Mouse (Mus musculus) frontal cortex, postnatal 25 days (tissue): ENCODE data around the gene Tex21.
"Not testable (repeated sequence)": the region's sequence is repeated elsewhere in the genome, so short reads cannot be mapped to it uniquely, and the experiment has no call there.

Source experiments
- DNase-seq, 2 experiments: peaks; one replicate each; pipeline ENCODE4 v3.0.0; 2022; ENCODE audit warnings: low spot score in 2 of 2

The Tex21 gene

DNA sequence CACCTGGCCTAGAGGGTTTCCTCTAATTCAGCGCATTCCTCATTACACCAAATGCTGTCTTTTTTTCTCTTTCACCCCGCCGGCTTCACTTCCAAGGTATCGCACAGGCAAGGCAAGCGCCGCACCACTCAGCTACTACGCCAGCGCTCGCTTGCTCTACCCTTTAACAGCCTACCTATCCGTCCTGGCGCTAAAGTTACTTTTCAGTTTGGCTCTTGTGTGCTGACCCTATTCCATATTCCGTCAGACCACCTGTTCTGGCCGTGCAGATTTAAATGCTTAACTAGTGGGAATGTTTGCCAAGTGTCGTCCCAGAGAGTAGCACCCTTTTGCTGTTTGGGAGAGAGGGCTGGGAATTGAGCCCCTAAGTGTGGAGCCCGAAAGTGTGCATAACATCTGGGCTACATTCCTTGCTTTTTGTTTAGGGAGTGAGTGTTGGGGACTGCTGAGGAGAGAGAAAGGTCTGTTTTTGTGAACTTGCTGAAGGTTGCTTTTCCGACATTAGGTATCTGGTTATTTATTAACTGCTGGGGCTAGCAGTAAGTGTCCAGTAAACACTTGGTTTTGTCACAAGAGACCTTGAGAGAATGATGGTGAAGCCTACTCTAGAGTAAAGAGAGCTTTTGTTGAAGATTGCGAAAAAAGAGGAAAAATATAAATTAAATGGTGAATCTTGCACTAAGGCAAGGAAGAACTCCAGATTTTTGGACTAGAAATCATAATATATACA lies 9.7 kb upstream of the Tex21 start:
- DNase-seq = no peak

GRCm38 (mm10) chr12:76255499-76255875 lies 8.9 kb upstream of the Tex21 start:
- DNase-seq = no peak

DNA sequence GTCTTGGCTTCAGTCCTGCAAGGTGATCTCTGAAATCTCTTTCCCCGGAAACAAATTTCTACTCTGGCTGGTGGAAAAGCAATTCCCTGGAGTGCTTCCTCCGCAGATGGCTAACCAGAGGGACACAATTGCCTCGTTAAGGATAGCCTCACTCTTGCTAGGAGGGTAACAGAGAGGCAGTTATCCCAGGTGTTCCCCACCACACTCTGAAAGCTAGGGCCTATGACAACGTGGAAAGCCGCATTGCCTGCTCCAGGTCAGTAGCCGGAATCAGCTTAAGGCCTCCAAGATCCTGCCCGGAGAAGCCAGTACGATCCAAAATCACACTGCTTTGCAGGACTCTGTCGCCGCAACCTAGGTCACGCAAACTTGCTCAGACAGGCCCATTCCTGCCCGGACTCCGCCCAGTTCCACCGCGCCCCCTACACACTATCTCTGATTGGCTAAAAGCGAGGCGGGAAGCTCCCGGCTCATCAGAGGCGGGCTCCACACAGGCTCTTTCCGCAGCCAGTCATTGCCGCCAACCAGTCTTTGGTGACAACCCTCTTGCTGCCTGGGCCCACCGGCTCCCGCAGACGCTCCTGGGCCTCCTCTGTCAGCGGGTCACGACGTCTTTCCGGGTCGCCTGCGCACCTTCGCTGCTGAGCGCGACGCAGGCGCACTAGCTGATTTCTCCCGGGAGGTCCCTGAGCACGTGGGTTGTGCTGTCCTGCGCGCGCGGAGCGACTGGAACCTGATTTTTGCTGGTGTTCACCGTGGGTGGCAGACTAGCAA lies 8.4 kb upstream of the Tex21 start, which contains the start of gene Mthfd1:
Gene Mthfd1, plus strand, starts transcription at position 574 of the 774 bp plus-strand sequence.
- DNase-seq = peak; percentile 89 to 90

- DNase-seq = no peak
Measured at GRCm38 (mm10) chr12:76253991-76254390, 7.4 kb upstream of the Tex21 start.

DNA sequence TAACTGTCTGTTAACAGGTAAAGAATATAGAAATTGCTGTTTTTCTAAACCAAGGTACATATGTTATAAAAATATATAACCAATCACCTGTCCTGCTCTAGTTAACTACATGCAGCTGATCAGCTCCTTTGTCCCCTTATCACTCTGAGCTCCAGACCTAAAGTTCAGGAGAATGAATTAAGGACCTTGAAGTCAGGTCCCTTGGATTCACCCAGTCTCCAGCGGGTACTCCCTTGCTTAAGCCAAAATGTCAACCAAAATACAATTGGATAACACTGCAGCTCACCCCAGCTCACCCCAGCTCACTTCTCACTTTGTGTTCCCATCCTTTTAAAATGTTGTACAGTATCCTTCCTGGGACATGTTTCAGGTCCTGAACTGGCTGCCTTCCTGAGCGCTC lies 7.0 kb upstream of the Tex21 start:
- DNase-seq = no peak

- no peak for DNase-seq
Measured at GRCm38 (mm10) chr12:76253090-76253489, 6.5 kb upstream of the Tex21 start.

DNA sequence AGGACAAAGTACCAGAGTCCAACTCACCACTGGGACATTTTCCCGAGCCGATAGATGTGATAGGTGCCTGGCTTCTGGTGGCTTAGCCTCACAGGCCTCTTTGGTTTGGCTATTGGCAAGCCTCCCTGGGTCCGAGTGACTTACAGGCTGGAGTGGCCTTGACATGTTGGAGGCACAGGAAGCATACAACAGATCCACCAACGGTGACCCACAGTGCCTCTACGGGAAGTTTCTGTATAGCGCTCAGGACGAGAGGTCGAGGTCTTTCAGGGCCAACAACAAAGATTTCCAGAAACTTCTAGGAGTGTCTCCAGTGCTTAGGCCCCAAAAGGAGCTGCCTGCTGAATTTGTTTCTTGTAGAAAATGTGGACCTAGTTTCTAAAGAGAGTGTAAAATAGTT lies 1.6 kb downstream of the Tex21 start:
- DNase-seq = no peak

DNA sequence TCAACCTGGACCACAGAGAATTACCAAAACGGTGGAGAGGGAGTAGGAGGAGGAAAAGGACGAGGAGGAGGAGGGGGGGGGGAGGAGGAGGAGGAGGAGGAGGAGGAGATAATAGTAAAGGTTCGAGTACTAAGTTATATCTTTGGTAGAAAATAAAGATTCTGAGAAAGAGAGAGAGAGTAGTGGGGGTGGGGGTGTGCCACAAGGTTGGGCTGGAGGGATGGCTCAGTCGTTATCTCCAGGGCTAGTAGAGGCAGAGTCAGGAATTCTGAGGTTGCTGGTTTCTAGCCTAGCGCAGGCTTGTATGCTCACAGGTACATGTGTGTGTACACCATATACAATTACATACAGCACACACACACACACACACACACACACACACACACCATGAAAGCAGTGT lies 4.7 kb downstream of the Tex21 start:
- DNase-seq = no peak

GRCm38 (mm10) chr12:76241084-76241483 lies 5.5 kb downstream of the Tex21 start:
- DNase-seq = no peak

GRCm38 (mm10) chr12:76240670-76241069 lies 5.9 kb downstream of the Tex21 start:
- no peak for DNase-seq

- no peak for DNase-seq
Measured at GRCm38 (mm10) chr12:76239839-76240571, 6.5 kb downstream of the Tex21 start.

DNA sequence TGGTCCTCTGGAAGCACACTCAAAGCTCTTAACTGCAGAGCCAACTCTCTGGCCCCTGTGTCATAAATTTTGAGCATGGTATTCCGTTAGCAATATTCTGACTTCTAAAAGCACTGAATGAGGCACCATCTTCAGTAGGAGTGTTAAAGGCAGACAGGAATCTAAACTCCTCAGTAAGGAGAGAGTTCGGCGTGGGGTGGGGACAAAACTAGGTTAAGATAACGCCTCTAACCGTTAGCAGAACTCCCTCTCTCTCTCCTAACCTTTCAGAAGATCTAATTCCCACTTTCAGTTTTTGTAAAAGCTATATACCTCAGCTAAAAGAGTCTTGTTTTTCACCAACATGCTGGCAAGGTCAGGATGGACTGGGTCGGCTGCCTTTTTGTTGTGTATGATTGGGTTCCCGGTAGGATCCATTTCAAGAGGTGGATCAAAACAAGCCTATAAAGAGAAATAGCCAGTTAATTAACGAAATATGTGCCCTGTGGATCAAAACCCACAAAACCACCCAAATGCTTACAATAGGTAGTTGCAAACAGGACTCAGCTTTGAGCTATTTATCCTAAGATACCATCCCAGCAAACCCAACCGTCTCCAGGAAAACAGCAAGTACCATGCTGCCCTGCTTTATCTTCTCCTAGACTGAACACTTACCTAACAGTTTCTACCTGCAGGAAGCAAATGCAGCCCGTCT lies 7.3 kb downstream of the Tex21 start:
- no peak for DNase-seq

DNA sequence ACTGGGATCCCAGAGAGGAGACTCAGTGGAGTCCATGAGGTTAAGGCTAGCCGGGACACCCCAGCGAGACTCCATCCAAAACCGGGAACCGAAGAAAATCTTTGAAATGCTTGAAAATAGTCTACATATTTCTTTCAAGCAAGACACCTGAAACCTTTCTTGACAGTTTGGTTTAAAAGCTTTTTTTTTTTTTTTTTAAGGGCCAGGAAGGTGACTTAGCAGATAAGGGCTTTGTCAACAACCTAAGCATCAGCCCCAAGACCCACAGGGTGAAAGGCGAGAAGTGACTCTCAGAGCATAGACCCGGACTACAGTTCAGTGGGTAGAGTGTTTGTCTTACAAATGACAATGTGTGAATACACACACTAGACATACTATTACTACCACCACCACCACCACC lies 11.3 kb downstream of the Tex21 start:
- DNase-seq = no peak

- DNase-seq = no peak
Measured at GRCm38 (mm10) chr12:76230644-76231043, 15.9 kb downstream of the Tex21 start.

GRCm38 (mm10) chr12:76222104-76222503 lies 24.4 kb downstream of the Tex21 start:
- DNase-seq = not testable (repeated sequence)

DNA sequence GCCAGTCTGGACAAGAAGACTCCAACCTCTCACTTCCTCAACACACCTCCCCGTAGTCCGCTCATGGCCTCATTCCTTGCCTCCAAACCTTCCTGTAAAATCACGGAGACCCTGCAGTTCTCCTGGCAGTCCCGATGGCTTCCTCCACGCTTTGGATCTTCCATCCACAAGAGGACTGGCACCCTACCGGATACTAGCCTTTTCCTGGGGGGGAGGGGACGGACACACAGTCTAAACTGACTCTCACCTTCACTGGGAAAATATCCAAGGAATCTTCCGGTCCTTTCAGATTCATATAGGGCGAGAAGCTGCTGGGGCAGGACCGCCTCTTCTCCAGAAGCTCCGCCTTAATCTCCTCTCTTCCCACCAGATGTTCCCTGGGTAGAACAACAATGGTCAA lies 29.8 kb downstream of the Tex21 start:
- DNase-seq = no peak

- no peak for DNase-seq
Measured at GRCm38 (mm10) chr12:76215121-76215520, 31.4 kb downstream of the Tex21 start.

DNA sequence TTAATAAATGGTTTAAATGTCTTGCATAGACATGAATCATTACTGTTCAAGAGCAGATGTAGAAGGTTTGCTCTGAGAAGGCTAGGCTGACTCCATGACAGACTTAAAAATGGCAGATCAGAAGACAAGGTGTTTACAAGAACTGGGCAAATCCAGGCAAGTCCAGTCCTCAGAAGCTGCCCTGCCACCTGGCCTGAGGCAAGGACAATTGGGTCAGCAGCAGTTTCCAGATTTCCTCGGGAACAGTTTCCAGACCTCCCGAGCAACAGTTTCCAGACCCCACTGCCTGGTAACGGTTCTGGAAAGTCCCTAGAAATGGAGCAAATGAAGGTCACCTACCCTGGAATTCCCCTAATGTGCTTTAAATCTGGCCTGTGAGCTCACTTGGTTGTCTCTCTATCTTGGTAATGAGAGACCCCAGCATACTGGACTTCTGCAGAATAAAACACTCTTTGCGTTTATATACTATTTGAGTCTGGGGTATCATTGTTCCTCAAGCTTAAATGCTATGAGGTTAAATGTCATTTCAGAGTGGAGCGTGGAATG lies 37.0 kb downstream of the Tex21 start:
- DNase-seq = no peak

- no peak for DNase-seq
Measured at GRCm38 (mm10) chr12:76200326-76200725, 46.2 kb downstream of the Tex21 start.

- DNase-seq = no peak
Measured at GRCm38 (mm10) chr12:76197071-76197470, 49.5 kb downstream of the Tex21 start.

- DNase-seq = peak; percentile 65 to 72
Measured at GRCm38 (mm10) chr12:76196709-76197054, 49.9 kb downstream of the Tex21 start.
